In the genomic region with DNA sequence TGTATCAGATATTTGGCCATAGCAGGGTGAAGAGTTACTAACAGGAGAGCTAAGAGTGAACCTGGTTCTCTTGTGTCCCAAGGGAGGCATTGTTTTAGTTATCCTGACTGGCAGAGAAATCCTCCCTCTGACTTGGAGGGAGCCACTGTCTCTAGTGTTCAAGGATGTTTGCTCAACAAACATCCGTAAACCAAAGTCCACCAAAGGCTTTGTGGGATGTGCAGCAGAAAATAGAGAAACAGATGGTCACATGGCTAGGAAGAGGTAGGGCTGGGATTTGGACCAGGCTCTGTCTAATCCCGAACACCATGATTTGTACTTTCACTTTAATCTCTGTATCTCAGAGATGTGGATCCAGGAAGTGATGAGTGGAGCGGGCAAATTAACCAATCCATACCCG, we compare ENCODE assay signal across 32 mouse cellular contexts. TPM values are rescaled to one million over a fixed set of nuclear protein-coding genes. Genes with fewer than 3 reads are reported as not detected.
DNase-seq lines count a peak whose midpoint lies in the region; TF ChIP-seq lines count a peak whose summit lies in the region.
"Had no signal": no experiment of that assay in that cellular context is flagged by ENCODE, and none has a peak within 500 bp of the region (broad histone marks: within the 10 kb centered on the region; RNA-seq: fewer than 3 reads in every experiment).

No protein-coding gene starts in this region.

- H3K9ac ChIP-seq in liver, adult 2 months (ENCODE audit: low read depth, low read length) = no peak overlapping the region
- H3K9ac ChIP-seq: embryonic facial prominence, embryonic 13.5 days; forebrain, embryonic 12.5 days; forebrain, embryonic 15.5 days; heart, embryonic 13.5 days; hindbrain, embryonic 14.5 days had no signal

- H3K27me3 ChIP-seq in liver, adult 2 months (ENCODE audit: control insufficient read depth, insufficient read depth, low read length) = peaks cover 13% of the 10 kb centered on the region; the same call in 1 of the 2 replicates
- peaks cover 14% of the 10 kb centered on the region for H3K27me3 ChIP-seq in small intestine, adult 2 months (ENCODE audit: control insufficient read depth, insufficient read depth, low read length)
- H3K27me3 ChIP-seq: forebrain, embryonic 15.5 days had no signal

- peak; percentile 64 for DNase-seq in liver, adult 2 months (ENCODE audit: extremely low read depth, low read depth, low spot score)
- DNase-seq in liver = no peak
- DNase-seq in lung, postnatal 36 days = peak; percentile 36
- no peak for DNase-seq in lung, adult 18-20 months
- no peak for DNase-seq in cerebellum, adult 9-11 months
- DNase-seq: adrenal gland, adult 2 months; adrenal gland, postnatal 14 days; cerebellum, adult 11 months; cerebellum, adult 2 months; cerebellum, postnatal 10 days; cerebellum, postnatal 36 days; embryo, embryonic 11 days; gastrocnemius, postnatal 10 days; gastrocnemius, postnatal 36 days; heart, adult 2 months; heart, postnatal 14 days; heart, postnatal 4 days had no signal

- H3K4me1 ChIP-seq in liver, adult 2 months (ENCODE audit: control insufficient read depth, insufficient read depth, low read length) = no peaks in the 10 kb centered on the region
- H3K4me1 ChIP-seq in small intestine, adult 2 months (ENCODE audit: control insufficient read depth, insufficient read depth, insufficient read length, low read length) = peaks cover 5% of the 10 kb centered on the region

- 27% methylated on average over 4 of the region's 4 CpGs for WGBS in liver, adult 2 months
- WGBS in small intestine, adult 2 months = 17% methylated on average over 4 of the region's 4 CpGs

- H3K79me2 ChIP-seq in liver, adult 2 months (ENCODE audit: control insufficient read depth, insufficient read depth, low read length) = no peaks in the 10 kb centered on the region

- no peak for TF ChIP-seq CTCF in liver, adult 2 months (IDR thresholded peaks at IDR 0.05; ENCODE audit: low read depth, low read length)
- TF ChIP-seq CTCF in small intestine, adult 2 months (IDR thresholded peaks at IDR 0.05; ENCODE audit: extremely low read depth, insufficient read length, insufficient replicate concordance, low read depth, low read length) = no peak

- H3K4me3 ChIP-seq in liver, adult 2 months (ENCODE audit: insufficient read depth, low read depth, low read length) = no peak overlapping the region
- no peak overlapping the region for H3K4me3 ChIP-seq in small intestine, adult 2 months (ENCODE audit: low read depth, low read length)
- H3K4me3 ChIP-seq: embryonic facial prominence, embryonic 10.5 days; embryonic facial prominence, embryonic 13.5 days; erythroblast, embryonic 14.5 days; forebrain, embryonic 12.5 days; forebrain, embryonic 15.5 days; heart, adult 2 months; heart, embryonic 10.5 days; heart, embryonic 13.5 days had no signal

- no peak overlapping the region for H3K27ac ChIP-seq in liver, adult 2 months (replicated peaks; ENCODE audit: insufficient read depth, low read depth, low read length)
- H3K27ac ChIP-seq in small intestine, adult 2 months (ENCODE audit: insufficient read depth, low read depth, low read length) = peak overlapping the region; percentile 35; the same call in 1 of the 2 replicates
- H3K27ac ChIP-seq: embryonic facial prominence, embryonic 10.5 days; embryonic facial prominence, embryonic 13.5 days; forebrain, embryonic 12.5 days; forebrain, embryonic 15.5 days; heart, embryonic 10.5 days; heart, embryonic 13.5 days; hindbrain, embryonic 14.5 days had no signal

- TF ChIP-seq POLR2A in liver, adult 2 months (IDR thresholded peaks at IDR 0.05; ENCODE audit: extremely low read depth, insufficient read depth, low read length) = no peak
- no peak for TF ChIP-seq POLR2A in small intestine, adult 2 months (IDR thresholded peaks at IDR 0.05; ENCODE audit: low read depth, low read length)

- no peaks in the 10 kb centered on the region for H3K36me3 ChIP-seq in liver, adult 2 months (ENCODE audit: control insufficient read depth, insufficient read depth, low read length)
- H3K36me3 ChIP-seq in small intestine, adult 2 months (ENCODE audit: control insufficient read depth, insufficient read depth, low read length) = no peaks in the 10 kb centered on the region
- H3K36me3 ChIP-seq: embryonic facial prominence, embryonic 13.5 days; heart, embryonic 10.5 days; heart, embryonic 13.5 days had no signal

RNA-seq across cellular contexts. Expression of a gene that starts 3.6 kb away (rescaled TPM):
- not detected in 2 replicates for total RNA-seq in liver, adult 2 months (2014; rRNA removed)
- not detected in 2 replicates for polyA plus RNA-seq in liver, adult 2 months (2012; rRNA removed)
- 0.03 and 0.10 TPM in 2 replicates for polyA plus RNA-seq in small intestine, adult 2 months (2012; rRNA removed)
- total RNA-seq: adrenal gland, postnatal 14 days; gastrocnemius, adult 18-20 months; gastrocnemius, postnatal 36 days; granulocyte monocyte progenitor cell, adult 5-6 weeks; MEL had no signal
- polyA plus RNA-seq: adrenal gland, adult 2 months; C2C12; CD4-positive, CD25-positive, alpha-beta regulatory T cell, adult 4 months; erythroblast, embryonic 14.5 days; heart, adult 2 months; heart, embryonic 13.5 days; heart, embryonic 16.5 days had no signal

RNA-seq across cellular contexts. Expression of a gene that starts 26.2 kb away (rescaled TPM):
- 20.1 and 27.5 TPM in 2 replicates for total RNA-seq in liver, adult 2 months (2014; rRNA removed)
- polyA plus RNA-seq in liver, adult 2 months (2012; rRNA removed) = 21.8 and 22.3 TPM in 2 replicates
- polyA plus RNA-seq in small intestine, adult 2 months (2012; rRNA removed) = 29.4 and 54.9 TPM in 2 replicates

Comparison
In these comparisons a context has a peak if more than half of its experiments do, and no peak if none do; other contexts are left out.
1. DNase-seq: peak in liver, adult 2 months (single experiment) and lung, postnatal 36 days (single experiment); none in liver (single experiment), lung, adult 18-20 months (0 of 2) and cerebellum, adult 9-11 months (single experiment).